Mouse (Mus musculus) skeletal muscle tissue, adult 2 months (tissue): ENCODE results near the gene Kitl.
A peak's percentile ranks its signal among the peaks of the same experiment; 100 is the strongest.

Experiments used
- DNase-seq: peaks from one replicate; pipeline ENCODE4 v3.0.0-alpha.2; 2012; ENCODE audit warnings: low read depth, low spot score

Kitl gene

DNA sequence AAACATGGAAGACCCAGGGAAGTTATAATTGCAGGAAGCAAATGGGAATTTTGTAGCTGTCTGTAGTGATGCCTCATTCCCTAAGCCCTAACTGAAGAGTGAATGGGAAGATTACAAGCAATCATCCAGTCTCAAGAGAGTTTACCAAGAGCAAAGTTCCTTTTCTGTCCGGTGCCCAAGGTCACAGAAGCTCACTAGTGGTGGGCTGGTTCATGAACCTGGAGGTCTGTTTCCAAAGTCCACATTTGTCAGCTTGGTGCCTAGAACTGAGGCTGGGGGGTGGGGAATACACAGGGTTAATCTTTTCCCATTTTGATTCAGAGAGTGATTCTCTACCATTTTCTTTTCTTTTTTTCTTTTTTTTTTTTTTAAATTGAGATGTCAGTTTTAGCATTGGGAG, 11.3 kb downstream of the Kitl start:
- no peak for DNase-seq

DNA sequence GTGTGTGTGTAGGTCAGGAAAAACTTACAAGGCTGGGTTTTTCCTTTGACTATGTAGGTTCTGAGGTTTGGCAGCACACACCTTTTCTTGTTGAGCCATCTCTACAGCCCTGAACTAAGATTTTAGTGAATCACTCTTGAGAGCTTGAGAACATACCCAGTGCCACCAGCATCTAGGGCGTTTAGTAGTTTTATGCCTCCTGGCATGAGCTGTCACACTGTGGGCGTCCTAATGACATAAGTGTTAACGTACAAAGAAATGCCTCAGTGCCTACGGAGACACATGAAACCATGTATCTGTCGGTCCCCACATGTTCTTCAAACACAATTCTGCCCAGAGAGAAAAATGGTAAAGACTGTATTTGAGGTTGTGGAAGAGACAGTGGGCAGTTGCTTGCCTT, 15.0 kb downstream of the Kitl start:
- no peak for DNase-seq

DNA sequence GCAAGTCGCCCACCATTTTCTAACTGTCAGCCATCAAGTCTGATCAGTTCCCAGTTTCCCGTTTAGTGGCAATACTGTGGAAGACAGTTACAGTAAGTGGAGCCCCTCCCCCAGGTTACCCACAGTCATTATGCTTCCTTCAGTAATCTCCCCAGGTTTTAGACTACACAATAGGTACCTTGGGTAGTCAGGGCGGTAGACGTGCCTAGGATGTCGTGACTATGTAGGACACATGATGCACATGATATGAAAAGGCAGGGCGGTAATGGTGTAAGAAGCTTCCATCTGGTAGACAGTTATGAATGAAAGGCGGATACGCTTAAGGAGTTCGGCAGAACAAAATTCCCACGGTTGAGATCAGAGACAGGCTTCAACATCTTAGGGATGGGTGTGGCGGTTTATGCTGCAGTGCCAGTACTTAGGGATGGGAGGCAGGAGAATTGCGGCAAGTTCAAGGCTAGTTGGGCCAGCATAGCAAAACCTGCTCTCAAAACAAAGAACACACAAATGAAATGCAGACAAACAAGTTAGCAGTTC, 15.6 kb downstream of the Kitl start:
- DNase-seq: no peak

DNA sequence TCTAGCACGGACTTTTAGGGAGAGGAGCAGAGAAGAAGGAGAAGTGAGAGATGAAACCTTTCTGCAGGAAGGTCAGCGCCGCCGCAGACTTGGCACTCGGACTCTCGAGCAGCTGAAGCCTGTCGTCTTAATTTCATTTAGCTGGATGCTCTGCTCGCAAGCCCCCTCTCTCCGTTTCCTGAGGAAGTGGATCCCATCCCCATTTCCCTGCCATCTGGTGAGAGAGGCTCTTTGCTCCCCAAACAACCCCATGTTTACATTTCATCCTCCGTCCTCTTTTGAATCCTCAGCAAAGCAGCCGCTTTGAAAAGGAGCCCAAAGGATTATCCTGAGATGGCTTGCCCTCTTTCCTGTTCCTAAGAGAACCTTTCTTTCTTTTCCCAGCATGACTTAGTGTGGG, 16.2 kb downstream of the Kitl start:
- DNase-seq: no peak

DNA sequence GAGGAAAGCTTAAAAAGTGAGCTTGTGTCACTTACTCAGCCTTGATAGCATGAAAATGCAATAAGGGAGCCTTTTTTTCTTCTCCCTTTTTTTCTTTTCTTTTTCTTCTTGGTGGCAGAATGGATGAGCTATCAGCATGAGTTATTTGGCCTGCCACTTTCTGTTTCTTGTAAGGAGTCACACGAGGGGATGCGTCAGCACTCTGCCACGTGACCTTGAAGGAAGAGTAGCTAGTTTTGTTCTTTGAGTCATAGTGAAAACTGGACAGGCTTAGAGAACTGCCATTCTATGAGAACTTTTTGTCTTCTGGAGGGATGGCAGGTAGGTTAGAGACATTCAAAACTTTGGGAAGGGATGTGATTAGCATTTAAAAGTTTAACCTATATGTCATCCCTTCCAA, 17.1 kb downstream of the Kitl start:
- DNase-seq: peak; percentile 49

DNA sequence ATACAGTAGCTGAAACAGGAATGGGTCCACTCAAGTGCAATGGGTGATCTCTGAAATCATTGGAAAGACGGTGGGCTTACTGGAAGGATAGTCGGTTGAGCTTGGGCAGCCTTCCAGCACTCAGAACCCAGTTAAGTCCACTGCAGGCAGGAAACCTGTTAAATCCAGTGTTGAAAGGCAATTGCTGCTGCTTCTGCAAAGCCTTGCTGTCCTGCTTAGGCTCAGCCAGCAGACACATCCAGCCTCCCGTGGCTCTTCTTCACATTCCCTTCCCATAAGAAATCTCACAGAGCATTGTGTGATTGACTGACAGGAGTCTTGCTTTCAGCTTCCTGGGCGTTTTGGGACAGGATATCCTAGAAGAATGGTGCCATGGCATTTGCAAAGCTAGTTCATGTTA, 20.6 kb downstream of the Kitl start:
- no peak for DNase-seq

DNA sequence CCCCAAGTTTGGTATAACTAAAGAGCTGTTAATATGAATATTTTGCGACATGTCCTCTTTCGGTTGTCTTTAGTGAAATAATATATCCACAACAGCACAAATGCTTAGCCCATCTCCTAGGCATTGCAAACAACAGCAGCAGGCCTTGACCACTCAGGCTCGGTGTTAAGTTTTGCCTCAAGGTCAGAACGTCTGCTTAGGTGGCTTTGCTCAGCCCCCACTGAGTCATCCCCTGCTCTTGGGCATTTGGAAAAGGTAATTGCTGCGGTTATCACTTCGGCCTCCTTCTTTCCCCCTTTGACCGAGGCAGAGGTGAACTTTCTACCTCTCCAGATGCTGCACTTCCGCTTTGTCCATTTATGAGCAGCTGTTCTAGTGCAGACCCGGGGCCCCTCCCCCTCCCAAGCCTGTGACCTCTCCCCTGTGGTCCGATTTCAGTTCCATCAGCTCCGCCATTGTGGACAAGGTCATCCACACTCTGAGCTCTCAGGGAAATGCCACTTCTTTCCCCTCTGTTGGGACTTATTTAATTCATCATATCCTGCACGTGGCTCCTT, 23.0 kb downstream of the Kitl start:
- DNase-seq: no peak

DNA sequence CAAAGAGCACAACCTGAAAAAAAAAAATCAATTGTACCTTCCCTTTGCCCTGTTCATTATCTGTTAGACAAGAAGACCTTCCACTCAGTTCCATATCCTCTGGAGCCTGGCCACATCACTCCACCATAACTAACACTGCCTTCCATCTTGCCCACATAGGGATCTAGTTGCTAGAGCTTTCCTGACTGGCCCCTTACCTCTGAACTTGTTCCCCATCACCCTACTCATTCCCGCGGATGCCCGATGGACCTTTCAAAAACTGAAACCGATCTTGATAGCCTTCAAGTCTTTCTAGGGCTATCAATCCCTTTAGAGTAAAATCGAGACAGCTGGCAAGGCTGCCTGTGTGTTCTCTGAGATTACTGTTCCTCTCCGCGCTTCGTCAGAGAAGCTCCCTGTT, 23.6 kb downstream of the Kitl start:
- no peak for DNase-seq

DNA sequence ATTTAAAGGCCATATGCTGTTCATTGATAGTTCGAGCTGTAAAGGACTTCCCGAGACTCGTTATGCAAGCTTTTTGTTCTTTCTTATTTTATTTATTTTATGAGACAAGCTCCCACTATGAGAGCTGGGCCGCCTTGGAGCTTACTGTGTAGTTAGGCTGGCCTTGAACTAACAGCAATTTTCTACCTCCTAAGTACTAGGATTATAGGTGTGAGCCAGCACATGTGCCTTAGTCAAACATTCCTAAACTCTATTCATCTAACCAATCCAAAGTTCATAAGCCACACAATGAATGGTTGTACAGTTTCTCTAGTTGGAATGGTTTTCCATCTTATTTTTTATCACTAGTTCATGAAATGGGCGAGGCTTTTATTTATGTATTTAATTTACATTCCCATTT, 28.3 kb downstream of the Kitl start:
- DNase-seq: no peak

DNA sequence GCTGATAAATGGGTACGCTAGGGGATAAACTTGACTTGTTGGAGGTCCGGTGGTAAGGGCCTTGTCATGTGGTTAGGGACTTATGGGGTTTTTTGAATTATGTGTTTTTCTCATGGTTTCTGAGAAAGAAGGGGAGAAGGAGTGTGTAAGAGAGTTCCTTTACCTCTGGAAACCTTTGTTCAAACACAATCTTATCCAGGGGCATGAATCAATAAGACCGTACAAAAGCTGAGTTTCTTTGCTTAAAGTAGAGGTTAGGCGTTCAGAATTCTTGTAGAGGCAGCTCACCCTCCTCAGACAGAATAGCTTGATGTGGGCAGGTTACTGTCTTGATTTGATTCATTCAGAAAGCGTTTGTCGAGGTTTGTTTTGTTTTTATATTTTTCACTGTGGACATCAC, 28.7 kb downstream of the Kitl start:
- no peak for DNase-seq

DNA sequence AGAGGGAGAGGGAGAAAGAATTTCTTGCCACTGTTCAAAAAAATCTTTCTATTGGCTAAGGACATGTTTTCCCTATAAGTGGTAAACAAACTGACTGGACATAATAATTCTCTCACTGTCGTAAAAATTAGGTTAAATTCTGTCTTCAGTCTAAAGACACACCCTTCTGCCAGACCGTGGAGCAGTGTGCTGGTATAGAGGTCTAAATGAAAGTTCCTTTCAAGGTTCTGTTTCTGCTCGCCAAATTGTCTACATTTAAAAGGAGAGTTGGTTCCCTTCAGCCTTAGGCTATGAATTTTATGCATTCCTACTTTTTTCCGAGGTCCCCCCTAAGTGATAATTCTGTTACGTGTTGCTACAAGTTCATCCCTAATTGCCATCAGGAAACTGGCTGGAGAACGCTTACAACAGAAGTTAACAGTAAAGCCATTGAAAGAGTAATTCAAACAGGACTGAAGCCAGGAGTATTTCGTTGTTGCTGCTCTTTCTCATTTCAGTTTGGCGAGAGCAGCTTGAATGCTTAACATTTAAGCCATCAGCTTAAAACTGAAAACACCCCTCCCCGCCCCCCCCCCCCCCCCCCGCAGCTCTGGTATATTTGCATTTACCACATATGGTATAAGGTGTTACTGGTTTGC, 35.8 kb downstream of the Kitl start:
- DNase-seq: no peak

DNA sequence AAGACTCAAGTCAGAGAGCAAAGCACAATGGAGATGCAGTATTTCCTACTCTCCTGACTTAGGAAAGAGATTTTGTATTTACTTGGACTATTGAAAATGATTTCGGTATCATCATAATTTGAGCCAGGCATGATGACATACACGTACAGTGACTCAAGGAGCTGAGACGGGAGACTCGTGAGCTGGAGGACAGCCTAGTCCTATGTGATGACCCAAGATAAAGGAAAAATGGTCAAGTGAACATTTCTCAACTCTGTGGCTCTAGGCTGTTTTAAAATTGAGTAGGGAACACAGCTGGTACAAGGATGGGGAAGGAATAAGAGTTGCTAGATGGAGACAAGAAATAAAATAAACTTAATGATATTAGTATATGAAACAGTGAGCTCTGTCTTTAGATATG, 37.0 kb downstream of the Kitl start:
- DNase-seq: no peak

DNA sequence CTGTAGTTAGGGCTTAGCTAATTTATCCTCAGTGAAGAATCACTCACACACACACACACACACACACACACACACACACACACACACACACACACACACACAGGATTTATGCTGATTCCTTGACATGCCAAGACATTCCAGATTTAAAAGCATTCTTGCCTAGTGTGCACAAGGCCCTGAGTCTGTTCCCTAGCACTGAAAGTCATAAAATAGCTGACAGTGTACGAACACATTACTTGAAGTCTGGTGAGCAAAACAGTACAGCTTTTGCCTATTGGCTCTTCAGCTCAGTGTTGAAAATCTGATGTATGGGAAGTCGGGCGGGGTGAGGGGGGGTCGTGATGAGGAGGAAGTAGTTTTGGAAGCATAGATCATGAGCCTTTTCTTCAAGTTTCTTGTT, 37.5 kb downstream of the Kitl start:
- no peak for DNase-seq

DNA sequence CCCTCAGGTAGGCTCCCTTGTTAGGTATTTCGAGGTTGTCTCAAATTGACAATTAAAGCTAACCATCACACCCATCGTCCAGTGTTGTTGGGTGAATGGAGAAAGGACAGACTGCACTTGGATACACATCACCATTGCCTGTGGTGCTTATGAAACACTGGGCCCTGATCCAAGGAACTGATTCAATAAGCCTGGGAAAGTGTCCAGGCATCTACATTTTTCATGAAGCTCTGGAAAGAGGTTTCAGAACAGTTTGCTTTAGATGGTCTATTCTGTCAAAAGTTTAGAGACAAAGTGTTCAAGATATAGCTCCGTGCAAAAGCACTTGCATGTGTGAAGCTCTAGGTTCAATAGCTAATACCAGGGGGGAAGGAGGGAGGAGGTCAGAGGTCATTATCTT, 38.6 kb downstream of the Kitl start:
- DNase-seq: peak; percentile 58

DNA sequence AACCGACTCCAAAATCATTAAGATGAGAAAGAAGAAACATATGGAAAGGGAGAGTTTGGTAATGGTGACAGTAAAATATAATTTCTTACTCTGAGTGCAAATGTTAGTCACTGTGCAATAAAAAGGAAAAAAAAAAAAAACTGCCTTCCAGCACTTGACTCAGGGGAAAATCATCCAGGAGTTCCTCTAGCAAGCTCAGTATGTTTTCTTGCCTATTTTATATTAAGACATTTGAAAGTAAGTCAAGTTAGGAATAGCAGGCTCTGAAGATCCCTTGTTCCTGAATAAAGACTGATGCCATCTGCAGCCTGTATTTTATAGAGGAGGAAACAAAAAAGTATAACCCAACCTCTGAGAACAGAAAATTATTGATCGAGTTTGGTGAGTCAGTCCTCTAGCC, 39.7 kb downstream of the Kitl start:
- no peak for DNase-seq

DNA sequence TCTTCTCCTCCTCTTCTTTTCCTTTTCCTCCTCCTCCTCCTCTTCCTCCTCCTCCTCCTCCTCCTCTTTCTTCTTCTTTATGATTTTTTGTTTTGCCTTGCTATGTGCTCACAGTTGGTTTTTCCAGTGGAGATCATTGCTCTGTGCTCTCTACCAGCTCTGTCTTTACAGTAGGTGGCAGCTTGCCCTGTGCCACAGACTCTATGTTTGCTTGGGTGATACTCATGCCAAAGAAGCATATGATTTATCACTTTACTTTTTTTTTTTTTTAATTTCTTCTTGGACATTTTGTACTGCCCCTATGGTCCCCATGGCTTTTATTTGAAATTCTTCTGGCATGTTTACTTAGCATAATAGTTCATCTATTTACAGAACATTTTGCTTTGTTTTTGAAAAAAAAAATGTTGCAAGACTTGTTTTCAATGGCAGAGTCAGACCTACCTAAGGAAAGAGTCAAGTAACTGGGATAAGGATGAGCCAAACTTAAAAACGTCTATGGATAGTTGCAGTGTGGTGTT, 41.7 kb downstream of the Kitl start:
- DNase-seq: no peak

DNA sequence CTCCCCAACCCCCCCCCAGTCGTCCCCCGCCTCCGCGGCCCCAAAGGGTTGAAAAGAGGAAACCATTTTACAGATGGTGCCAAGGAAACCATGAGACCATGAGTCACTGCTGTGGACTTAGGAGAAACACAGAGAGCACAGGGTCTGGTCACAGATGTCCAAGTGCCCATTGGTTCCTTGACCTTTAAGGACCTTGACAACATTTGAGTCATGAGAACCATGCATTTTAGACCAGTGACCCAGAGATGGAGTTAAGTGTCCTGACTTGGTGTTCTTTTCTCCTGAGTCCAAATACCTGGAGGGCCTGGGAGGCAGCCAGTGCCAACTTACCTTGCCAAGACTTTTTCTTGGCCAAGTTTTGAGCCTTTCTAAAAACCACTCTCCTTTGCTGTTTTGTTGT, 43.9 kb downstream of the Kitl start:
- no peak for DNase-seq

DNA sequence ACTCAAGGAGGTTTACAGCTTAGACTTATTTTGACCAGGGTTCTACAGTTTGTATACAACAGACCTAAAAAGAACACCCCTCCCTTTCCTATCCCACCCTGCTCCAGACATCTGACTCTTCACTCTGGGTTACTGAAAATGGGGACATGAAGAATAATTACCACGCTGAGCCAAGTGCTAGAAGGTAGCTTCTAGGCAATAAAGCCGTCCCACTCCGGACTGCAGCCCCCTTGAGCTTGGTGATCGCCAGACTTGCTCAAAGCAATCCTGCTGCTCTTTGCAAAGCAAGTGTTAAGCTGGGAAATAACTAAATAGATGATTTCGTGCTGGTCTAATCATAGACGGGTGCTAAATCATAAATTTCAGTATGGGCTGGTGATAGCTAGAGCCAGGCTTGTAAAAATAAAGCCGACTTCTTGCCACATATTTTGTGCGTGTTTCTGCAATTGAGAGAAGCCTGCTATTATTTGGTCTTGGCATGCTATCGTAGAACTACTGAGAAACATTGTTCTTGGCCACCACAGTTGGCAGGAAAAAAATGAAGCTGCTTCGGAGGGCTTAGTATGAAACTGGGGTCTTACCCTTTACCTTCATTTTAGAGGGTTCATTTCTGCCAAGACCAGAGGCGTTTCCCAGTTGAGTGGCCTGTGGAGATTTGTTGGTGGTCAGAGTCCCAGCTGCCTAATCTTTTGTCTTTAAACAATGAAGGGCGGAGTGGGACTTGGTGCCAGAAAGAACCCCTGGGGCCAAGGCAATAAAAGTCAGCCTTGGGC, 50.3 kb downstream of the Kitl start:
- DNase-seq: peak; percentile 10

DNA sequence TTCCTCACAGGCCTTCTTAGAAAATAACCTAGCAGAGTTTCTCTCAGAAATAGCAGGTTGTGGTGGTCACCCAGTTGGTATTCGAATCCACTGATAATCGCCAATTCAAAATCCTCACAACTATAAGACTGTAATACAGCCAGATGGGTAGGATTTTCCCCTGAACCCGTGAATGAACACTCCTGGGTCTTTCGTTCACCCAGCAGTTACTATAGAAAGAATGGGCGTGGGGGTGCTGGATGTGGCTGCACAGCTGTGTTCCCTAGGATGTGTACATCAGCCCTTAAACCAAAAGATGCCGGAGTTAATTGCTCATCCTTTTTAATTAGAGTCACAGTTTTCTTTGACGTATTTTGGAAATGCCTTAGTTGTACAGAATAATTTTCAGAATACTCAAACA, 50.9 kb downstream of the Kitl start:
- no peak for DNase-seq

DNA sequence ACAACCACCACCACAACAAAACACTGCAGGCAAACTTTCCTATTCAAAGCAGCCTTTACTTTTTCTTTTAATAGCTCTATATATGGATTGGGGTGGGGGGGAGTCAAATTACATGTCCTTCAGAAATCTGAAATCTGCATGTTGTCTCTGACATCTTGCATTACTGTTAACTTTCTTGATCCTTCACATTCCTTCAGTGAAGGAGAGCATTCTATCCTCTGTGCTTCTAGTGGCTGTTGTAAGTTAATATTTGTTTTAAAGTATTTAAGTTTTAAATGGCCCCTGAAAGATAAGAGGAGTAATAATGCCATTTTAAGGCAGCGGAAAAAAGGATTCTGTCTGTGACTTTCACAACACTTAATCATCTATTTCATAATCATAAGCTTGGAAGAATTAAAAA, 57.2 kb downstream of the Kitl start:
- no peak for DNase-seq

DNA sequence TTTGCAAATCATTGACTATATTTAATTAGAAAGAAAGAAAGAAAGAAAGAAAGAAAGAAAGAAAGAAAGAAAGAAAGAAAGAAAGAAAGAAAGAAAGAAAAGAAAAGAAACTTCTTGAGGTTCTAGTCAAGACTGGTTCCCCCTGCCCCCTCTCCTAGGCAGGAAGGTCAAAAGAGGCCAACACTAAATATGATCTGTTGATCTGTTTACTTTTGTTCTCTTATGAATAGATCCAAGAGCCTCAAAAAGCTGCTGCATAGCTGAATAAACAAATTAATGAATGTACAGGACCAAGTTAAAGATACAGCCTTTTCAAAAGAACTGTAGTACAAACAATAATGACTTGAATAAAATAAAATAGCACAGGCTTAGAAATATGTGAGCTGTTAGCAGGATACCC, 57.7 kb downstream of the Kitl start:
- DNase-seq: no peak

DNA sequence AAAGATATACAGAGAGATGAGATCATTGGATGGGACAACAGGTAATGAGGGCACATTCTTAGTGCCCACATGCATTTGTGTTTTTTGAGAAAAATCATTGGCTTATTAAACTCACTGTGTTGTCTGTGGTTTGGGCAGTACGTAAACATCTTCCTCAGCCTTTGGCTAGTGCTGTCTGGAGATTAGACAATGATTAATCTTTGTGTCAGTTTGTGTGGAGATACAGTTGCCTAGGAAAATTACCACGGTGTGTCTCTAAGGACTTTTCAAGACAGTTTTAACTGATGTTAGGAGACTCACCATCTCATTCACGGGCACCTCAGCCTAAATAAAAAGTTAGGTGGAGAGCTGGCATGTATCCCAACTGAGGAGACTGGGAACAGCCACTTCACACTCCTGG, 85.7 kb downstream of the Kitl start:
- no peak for DNase-seq

DNA sequence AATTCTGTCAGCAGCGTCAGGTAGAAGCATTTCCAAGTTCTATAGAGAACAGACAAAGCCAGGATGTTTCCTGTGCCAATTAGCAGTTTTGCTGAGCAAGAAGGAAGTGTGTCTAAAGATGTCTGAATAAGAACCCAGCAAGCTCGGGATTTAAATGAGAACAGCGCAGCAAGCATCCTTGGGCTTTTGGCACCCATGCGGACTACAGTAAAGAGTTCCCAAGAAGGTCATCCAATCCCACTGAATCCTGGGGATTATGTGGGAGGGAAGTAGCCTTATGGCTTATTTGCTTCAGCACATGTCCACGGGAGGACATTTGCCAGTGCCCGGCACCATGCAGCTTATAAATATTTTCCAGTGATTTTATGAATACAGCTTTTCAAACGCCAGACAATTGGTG, 95.8 kb downstream of the Kitl start:
- DNase-seq: no peak
